Mouse (Mus musculus) v-Abl transformed pro-B cells (cell line): Measurements from ENCODE around the gene Gm16253.

ENCODE experiments used
- in situ Hi-C, 2 experiments: fragments of 400-800 bp; cut with MboI; formaldehyde crosslinking; loops; one replicate each; pipeline ENCODE4 v1.15.1; 2025; ENCODE audit not compliant: unreplicated experiment in 2 of 2

The Gm16253 gene

GRCm38 (mm10) chr3:96555999-96556614 lies 20.7 kb upstream of the Gm16253 start:
- in situ Hi-C loops: no loop called here

DNA sequence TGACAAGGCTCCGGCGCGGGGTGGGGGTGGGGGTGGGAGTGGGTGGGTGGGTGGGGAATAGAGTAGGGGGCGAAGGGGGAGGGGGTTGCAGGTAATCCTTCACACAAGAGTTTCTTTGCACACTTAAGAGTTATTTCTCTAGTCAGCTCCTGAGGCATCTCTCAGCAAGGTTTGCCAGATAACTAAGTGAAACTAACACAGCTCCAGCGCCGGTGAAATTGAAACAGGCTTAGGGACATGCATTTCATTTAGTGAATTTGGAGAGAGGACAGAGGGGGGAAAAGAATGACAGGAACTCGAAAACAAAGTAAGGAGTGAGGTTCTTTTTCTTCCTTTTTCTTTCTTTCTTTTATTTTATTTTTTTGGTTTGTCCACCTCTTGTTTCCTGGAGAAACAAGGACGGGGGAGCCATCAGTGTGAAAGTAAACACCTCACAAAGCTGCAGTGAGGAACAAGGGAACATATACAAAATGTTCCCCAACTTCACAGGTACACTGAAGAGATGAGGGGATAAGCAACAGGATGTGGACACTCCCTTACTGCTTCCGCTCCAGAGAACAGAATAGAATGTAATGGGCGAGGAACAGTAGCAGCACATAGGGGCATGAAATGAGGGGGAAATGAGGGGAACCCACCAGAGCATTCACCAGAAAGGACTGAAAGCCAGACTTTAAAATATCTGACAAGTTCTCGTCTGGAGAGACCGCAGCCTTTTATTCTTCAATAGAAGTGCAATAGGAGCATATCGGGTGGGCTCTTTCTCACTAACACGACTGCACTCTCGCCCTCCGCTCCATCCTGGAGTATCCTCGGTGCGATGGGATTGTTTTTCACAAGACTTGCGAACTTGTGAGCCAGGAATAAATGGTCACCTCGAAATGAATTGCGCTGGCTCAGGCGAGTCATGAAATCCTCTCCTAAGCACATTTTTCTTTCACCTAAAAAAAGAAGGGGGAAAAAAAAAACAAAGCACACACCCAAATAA lies 19.8 kb upstream of the Gm16253 start:
- in situ Hi-C loops: no loop called here

- in situ Hi-C loops: no loop called here
Observed at GRCm38 (mm10) chr3:96557694-96558093, 19.1 kb upstream of the Gm16253 start, which contains the start of gene Txnip. TSS of gene Txnip (plus strand) at chr3:96557957.

DNA sequence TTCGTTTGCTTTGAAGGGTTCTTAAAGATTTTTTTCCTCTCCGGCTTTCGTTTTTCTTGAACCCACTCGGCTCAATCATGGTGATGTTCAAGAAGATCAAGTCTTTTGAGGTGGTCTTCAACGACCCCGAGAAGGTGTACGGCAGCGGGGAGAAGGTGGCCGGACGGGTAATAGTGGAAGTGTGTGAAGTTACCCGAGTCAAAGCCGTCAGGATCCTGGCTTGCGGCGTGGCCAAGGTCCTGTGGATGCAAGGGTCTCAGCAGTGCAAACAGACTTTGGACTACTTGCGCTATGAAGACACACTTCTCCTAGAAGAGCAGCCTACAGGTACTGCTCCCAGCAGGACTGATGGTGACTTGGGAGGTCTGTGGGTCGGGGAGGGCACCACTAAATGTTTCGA lies 18.6 kb upstream of the Gm16253 start:
- in situ Hi-C loops: no loop called here

DNA sequence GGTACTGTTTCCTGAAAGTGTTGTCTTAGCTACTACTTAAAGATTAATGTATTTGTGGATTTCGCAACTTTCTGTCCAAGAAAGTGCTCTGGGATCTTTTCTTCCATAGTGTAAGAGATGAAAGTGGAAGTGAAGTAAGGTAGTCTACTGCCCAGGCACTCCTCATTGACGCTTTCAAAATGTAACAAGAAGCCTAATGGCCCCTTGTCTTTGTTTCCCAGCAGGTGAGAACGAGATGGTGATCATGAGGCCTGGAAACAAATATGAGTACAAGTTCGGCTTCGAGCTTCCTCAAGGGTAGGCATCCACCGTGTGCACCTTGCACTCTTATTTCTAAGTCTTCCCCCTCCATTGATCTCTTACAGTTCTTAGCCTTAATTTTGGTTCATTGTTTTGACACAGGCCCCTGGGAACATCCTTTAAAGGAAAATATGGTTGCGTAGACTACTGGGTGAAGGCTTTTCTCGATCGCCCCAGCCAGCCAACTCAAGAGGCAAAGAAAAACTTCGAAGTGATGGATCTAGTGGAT lies 18.1 kb upstream of the Gm16253 start:
- in situ Hi-C loops: no loop called here

GRCm38 (mm10) chr3:96559398-96559910 lies 17.3 kb upstream of the Gm16253 start:
- in situ Hi-C loops: no loop called here

GRCm38 (mm10) chr3:96559911-96560850 lies 16.6 kb upstream of the Gm16253 start:
- in situ Hi-C loops: no loop called here

- in situ Hi-C loops: no loop called here
Observed at GRCm38 (mm10) chr3:96560881-96561668, 15.7 kb upstream of the Gm16253 start.

DNA sequence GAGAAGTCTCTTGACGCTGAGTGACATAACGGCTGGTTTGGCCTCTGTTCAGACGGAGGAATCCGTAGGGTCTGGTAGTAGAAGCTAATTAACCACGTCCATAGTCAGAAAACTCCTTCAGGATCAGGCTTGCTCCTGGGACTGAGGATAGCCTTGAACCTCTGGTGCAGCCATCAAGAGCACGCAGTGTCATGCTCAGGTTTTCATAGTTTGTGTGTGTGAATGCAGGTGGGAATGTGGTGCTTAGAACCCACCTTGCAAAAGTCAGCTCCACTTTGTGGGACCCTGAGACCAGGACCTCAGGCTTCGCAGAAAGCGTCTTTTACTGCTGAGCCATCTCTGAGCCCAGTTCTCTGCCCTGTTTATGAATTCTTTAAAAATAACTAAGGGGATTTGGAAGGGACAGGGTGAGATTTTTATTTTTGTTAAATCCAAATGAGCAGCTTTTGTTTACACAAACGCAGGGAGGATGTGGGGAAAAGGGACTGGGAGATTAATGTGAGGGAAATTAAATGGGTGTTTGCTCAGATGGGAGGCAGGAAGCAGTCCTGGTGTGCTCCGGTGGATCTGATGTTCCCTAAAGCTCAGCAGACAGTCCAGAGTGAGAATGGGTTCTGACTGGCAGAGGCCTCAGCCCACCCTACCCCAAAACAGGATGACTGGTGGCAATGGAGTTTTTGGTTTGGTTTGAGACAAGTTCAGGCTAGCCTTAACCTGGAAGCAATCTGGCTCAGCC lies 14.7 kb upstream of the Gm16253 start:
- in situ Hi-C loops: no loop called here

GRCm38 (mm10) chr3:96563267-96563666 lies 13.5 kb upstream of the Gm16253 start:
- in situ Hi-C loops: no loop called here

DNA sequence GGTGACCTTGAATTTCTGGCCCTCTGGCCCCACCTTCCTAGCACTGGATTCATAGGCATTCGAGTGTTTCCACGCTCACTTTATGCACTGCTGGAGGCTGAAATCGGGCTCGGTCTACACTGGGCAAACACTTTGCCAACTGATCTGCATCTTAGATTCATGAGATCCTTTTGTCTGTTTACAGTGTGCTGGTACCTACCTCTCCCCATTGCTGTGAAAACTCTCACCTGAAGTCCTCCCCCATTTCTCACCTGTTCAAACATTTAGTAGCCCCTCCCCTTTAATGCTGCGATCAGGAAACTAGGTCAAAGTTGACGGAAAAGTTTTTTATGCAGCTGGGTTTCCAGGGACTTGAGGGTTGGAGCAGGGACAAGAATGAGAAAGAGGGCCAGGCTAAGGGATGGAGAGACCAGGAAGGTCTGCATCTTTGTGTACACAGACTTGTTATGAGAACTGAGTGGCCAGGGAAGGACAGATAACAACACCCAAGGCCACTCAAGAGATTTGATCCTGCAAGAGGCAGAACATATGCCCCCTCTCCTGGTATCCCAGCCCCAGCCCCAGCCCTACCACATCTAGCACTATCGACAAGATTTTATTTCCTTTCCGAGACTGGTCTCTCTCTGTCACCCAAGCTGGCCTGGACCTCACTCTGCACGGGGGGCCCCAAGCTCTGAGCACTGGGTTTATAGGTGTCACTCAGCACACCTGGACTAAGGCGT lies 12.7 kb upstream of the Gm16253 start:
- in situ Hi-C loops: no loop called here

DNA sequence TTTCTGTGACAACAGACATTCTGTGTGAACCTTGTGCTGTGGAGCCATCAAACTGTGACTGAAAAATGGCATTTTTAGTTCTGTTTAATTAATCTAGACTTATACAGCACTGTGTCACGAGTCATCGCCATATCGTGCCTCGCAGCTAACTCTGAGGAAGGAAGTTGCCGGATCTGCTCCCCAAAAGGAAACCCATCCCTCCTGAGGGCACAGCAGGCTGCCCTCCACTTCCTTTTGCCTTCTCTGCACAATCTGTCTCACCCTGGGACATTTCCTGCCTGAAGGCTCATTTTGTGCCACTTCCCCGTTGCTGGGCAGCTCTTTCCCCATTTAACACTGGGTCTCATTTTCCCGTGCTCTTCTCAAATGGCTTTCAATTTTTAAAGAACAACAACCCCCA lies 12.2 kb upstream of the Gm16253 start:
- in situ Hi-C loops: no loop called here

DNA sequence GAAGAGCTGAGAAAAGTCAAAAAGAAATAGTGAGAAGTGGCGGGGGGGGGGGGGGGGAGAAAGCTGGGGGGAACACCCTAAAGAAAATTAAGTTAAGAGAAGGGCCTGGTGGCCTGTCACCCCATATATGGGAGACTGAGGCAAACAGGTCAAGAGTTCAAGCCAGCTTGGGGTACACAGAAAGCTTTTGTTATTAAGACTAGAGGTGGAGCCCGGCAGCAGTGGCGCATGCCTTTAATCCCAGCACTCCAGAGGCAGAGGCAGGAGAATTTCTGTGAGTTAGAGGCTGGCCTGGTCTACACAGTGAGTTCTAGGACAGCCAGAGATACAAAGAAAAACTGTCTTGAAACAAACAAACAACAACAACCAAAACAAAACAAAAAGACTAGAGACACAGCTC lies 11.7 kb upstream of the Gm16253 start:
- in situ Hi-C loops: no loop called here

DNA sequence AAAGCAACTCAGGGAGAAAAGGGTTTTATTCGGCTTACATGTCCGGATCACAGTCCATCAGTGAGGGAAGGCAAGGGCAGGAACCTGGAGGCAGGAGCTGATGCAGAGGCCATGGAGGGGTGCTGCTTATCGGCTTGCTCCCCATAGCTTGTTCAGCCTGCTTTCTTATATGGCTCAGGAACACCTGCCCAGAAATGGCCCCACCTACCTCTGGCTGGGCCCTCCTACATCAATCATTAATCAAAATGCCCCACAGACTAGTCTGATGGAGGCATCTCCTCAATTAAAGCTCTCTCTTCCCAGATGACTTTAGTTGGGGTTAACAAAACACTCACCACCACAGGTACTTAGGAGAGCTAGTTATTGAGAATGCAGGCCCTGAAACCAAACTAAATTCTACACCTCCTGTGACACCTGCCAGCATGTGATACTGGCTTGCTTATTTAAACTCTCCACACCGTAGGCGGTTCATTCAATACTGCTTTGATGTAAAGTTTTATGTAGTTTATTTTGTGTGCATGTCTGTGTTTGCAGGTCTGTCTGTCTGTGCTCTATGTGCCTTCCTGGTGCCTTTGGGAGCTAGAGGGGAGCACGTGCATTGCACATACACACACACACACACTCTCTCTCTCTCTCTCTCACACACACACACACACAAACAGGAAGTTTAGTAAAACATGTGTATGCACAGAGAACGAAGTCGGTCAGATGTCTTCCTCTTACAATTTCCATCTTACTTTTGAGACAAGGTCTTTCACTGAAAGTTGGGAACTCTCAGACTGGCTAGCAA lies 9.9 kb upstream of the Gm16253 start:
- in situ Hi-C loops: no loop called here

GRCm38 (mm10) chr3:96568605-96569004 lies 8.2 kb upstream of the Gm16253 start:
- in situ Hi-C loops: no loop called here

DNA sequence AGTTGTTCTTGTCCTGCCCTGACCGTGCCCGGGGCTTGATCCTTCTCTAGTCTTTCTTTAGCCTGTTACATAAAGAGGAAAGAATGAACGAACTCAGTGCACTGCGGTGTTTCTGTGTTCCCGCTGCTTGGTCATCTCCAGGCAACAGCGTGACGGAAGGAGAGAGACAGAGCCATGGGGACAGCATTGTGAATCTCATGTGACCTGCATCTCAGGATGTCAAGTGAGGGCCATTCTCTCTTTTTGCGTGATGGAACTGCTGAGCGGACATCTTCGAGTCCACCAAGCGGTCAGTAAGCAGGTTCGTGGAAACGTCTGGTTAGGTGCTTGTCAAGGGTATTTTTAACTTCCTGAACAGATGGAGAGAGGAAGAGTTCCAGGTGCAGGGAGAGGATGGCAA lies 7.3 kb upstream of the Gm16253 start:
- in situ Hi-C loops: no loop called here

- in situ Hi-C loops: no loop called here
Observed at GRCm38 (mm10) chr3:96569966-96570605, 6.7 kb upstream of the Gm16253 start.
